Mouse (Mus musculus) heart, embryonic 11.5 days (tissue): ENCODE results near the gene Cpeb3. TPM values are rescaled to one million over a fixed set of nuclear protein-coding genes. Genes with fewer than 3 reads are reported as not detected.

ENCODE experiments used
- ATAC-seq: fragments of 200-750 bp; cut with Nextera tagmentation; replicated peaks from 2 replicates; pipeline ENCODE4 v1.8.0; 2017; ENCODE audit warnings: moderate library complexity; ENCODE audit not compliant: insufficient number of reproducible peaks, low FRiP score, low TSS enrichment
- H3K27ac ChIP-seq: fragments of 300-500 bp; sonication (generic); 2 replicates; pipeline ENCODE4 v1.5.1; 2014; ENCODE audit warnings: mild to moderate bottlenecking, low read depth, low read length
- H3K27me3 ChIP-seq: fragments of 300-500 bp; sonication (generic); 2 replicates; pipeline ENCODE4 v1.6.1; 2014; ENCODE audit warnings: mild to moderate bottlenecking, low read length, mixed read lengths; ENCODE audit not compliant: control insufficient read depth, insufficient read depth
- H3K36me3 ChIP-seq: fragments of 300-500 bp; sonication (generic); 2 replicates; pipeline ENCODE4 v1.6.1; 2014; ENCODE audit warnings: mild to moderate bottlenecking, low read length, moderate library complexity, mixed read lengths; ENCODE audit not compliant: control insufficient read depth, insufficient read depth
- H3K4me1 ChIP-seq: fragments of 300-500 bp; sonication (generic); 2 replicates; pipeline ENCODE4 v1.6.1; 2014; ENCODE audit warnings: low read length; ENCODE audit not compliant: control insufficient read depth, insufficient read depth
- H3K4me2 ChIP-seq: fragments of 300-500 bp; sonication (generic); 2 replicates; pipeline ENCODE4 v1.6.1; 2014; ENCODE audit warnings: mild to moderate bottlenecking, moderate library complexity
- H3K4me3 ChIP-seq: fragments of 300-500 bp; sonication (generic); 2 replicates; pipeline ENCODE4 v1.5.1; 2014; ENCODE audit warnings: low read depth, low read length
- H3K9ac ChIP-seq: fragments of 300-500 bp; sonication (generic); 2 replicates; pipeline ENCODE4 v1.6.1; 2014; ENCODE audit warnings: mild to moderate bottlenecking, low read depth, low read length, moderate library complexity
- H3K9me3 ChIP-seq: fragments of 300-500 bp; sonication (generic); replicated peaks from 2 replicates; pipeline ENCODE4 v1.6.1; 2016; ENCODE audit warnings: low read length; ENCODE audit not compliant: control insufficient read depth
- WGBS: fragments of 180-500 bp; shearing (Covaris S2); extraction: QIAGEN DNeasy Blood & Tissue Kit; methylation state at CpG from one replicate; pipeline ENCODE4 v1.1.7; 2014; ENCODE audit not compliant: insufficient replicate concordance; 5-methylcytosine and 5-hydroxymethylcytosine counted together
- polyA plus RNA-seq: library from polyadenylated mRNA; unstranded; fragments of >200 nt; fragmentation: Nextera tagmentation; extraction: Ambion mirVana; gene quantifications from 2 replicates; pipeline ENCODE4 v1.2.1, GENCODE M21; 2014

Cpeb3 gene
- polyA plus RNA-seq, 1 experiment from 2014 or later = 4.4 TPM

DNA sequence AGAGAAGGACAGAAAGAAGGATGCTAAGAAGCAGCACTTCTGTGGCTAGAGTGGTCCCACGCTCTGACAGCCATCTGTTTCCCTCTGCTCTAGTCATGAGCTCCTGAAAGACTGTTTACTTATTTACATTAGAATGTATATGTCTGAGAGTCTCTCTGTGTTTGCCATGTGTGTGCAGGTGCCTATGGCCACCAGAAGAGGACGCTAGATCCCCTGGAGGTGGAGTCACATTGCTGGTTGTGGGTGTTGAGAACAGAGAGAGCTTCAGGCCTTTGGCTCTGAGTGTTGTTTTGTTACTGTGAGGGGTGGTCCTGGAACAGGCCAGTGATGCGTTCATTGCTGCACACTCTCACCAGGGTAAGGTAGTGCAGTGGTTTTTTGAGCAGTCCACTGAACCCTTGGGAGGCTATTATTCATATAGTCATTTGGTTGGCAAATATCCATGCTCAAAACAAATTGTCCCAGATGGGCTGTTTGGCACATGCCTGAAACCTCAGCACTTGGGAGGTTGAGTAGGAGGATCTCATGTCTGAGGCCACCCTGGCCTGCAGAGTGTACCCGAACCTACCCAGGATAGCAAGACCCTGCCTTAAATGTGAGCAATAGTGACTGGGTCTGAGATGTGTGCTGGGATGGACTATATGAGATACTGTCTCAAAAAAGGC, 112.6 kb downstream of the Cpeb3 start:
- WGBS = 83% methylated on average over 4 of the region's 4 CpGs
- no peak overlapping the region for H3K4me2 ChIP-seq
- ATAC-seq = no peak

DNA sequence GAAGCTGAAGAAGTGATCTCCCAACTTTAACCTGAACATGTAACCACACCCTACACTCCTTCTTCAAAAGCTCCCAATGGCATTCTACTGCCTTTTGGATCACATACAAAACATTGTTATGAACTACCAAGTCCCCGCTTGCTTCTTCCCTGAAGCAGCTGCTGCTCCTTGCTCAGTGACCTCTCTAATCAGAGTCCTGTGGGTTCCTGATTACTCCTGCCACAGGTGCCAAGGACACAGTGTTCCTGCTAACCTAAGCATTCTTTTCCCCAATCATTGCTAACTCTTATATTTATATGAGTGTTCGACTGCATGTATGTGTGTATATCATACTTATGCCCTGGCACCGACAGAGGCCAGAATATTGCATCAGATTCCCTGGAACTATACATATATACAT, 115.2 kb downstream of the Cpeb3 start:
- no peaks in the 10 kb centered on the region for H3K9me3 ChIP-seq

More for the DNA sequence above, 112.6 kb downstream of the Cpeb3 start:
- Histone ChIP-seq H3K36me3 (no peaks in the 10 kb centered on the region), H3K27me3 (no peaks in the 10 kb centered on the region), H3K27ac (no peak overlapping the region), H3K9ac (no peak overlapping the region), H3K4me3 (no peak overlapping the region), H3K9me3 (no peaks in the 10 kb centered on the region), H3K4me1 (no peaks in the 10 kb centered on the region)

DNA sequence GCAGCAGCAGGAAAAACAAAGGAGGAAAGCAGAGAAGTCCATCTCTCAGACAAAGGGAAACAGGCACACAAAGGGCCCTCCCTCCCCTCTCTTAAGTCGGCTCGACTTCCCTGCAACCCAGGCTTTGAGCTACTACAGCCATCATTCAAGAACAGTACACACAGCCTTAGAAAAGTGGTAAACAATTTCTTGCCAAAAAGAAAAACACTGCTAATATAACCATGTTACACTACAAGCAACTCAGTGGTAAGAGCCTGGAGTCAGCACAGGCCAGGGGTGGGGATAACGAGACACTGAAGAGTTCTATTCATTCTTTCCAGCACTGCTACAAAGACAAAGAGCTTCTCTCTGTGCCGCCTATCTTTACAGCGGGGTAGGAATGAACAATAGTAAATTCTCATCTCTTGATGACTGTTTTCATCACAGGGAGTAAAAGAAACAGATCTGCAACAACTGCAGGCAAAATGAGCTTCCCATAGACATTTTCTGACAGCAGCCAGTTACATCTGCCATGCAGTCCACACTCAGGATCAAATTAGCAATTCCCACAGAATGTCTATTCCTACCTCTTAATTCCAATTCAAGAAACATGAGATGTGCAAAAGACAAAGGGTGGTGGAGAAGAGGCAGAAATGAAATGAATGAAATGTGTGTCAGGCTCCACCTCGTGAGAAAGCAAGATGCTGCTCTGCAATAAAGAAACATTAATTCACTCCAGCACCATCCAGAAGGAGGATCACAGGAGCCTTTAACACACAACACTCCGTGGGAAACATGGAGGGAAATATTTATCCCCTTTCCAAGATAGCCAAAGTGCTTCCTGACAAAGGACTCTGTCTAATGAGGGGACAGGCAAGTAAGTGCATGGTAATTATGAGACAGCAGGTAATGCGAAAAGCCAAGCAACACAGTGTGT, 118.0 kb downstream of the Cpeb3 start:
- no peak overlapping the region for H3K4me3 ChIP-seq
- H3K36me3 ChIP-seq = no peaks in the 10 kb centered on the region
- no peak overlapping the region for H3K27ac ChIP-seq
- no peak for ATAC-seq
- H3K4me1 ChIP-seq = 0 out of 2 replicates have a peak, but pooled peaks cover 2% of the 10 kb centered on the region
- no peak overlapping the region for H3K4me2 ChIP-seq
- H3K27me3 ChIP-seq = no peaks in the 10 kb centered on the region
- no peaks in the 10 kb centered on the region for H3K9me3 ChIP-seq
- WGBS = 47% methylated on average over 8 of the region's 8 CpGs
- no peak overlapping the region for H3K9ac ChIP-seq

More for the DNA sequence above, 115.2 kb downstream of the Cpeb3 start:
- Histone ChIP-seq H3K4me1 (0 out of 2 replicates have a peak, but pooled peaks cover 2% of the 10 kb centered on the region), H3K27me3 (no peaks in the 10 kb centered on the region), H3K9ac (no peak overlapping the region), H3K27ac (no peak overlapping the region), H3K4me2 (no peak overlapping the region), H3K36me3 (no peaks in the 10 kb centered on the region), H3K4me3 (no peak overlapping the region)
- 82% methylated on average over 3 of the region's 3 CpGs for WGBS
- ATAC-seq = no peak

DNA sequence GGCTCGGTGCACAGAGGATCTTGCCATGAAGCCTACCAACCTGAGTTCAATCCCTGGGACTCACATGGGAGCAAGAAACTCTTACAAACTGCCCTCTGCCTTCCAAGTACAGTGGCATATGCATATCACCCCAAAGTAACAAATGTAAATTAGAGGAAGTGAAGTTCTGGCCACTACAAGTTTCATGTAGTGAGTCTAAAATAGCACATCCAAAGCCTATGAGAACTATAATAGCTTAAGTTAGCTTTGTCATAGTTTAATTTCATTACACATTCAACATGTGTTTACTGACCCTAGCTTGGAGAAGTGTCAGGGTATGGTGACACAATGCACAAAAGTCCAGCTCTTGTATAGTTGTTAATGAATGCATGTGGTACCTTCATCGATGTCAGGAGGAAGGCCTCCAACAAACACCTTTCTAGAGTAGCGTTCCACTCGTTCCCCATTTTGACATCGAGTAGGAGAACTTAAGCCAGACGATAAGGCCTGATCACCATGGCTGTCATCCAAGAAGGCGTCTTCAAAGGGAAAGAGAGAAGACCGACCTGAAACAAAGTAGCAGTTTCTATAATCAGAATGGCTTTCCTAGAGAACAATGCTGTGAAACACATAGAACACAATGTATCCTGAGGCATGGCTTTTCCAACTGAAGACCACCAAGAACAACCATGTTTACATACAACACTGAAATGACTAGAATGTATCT, 120.2 kb downstream of the Cpeb3 start:
- H3K4me1 ChIP-seq = 0 out of 2 replicates have a peak, but pooled peaks cover 2% of the 10 kb centered on the region
- ATAC-seq = no peak
- WGBS = 75% methylated on average over 8 of the region's 8 CpGs

DNA sequence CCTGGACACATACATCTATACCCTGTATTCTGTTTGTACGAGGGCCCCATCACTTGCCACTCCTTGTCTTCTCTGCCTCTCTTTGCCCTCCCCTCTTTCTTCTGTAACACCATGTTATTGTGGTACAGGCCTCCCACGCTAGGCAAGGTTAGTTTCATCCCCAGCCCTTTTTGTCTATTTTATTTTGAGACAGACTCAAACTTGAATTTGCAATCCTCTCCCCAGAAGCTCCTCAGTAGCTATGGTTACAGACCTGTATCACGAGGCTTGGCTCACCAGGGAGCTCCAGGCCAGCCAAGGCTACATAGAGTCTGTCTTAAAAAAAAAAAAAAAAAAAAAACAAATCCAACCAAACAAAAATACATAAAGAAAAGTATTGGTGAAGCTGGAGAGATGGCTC, 123.9 kb downstream of the Cpeb3 start:
- H3K4me2 ChIP-seq = no peak overlapping the region
- no peak overlapping the region for H3K4me3 ChIP-seq
- H3K9me3 ChIP-seq = no peaks in the 10 kb centered on the region
- H3K9ac ChIP-seq = no peak overlapping the region
- no peak for ATAC-seq
- no peaks in the 10 kb centered on the region for H3K4me1 ChIP-seq
- no peaks in the 10 kb centered on the region for H3K27me3 ChIP-seq
- H3K36me3 ChIP-seq = no peaks in the 10 kb centered on the region
- 78% methylated on average over 3 of the region's 3 CpGs for WGBS
- H3K27ac ChIP-seq = no peak overlapping the region

More for the DNA sequence above, 120.2 kb downstream of the Cpeb3 start:
- Histone ChIP-seq H3K4me2 (no peak overlapping the region), H3K4me3 (no peak overlapping the region), H3K27me3 (no peaks in the 10 kb centered on the region), H3K9ac (no peak overlapping the region), H3K36me3 (no peaks in the 10 kb centered on the region), H3K9me3 (no peaks in the 10 kb centered on the region), H3K27ac (no peak overlapping the region)

DNA sequence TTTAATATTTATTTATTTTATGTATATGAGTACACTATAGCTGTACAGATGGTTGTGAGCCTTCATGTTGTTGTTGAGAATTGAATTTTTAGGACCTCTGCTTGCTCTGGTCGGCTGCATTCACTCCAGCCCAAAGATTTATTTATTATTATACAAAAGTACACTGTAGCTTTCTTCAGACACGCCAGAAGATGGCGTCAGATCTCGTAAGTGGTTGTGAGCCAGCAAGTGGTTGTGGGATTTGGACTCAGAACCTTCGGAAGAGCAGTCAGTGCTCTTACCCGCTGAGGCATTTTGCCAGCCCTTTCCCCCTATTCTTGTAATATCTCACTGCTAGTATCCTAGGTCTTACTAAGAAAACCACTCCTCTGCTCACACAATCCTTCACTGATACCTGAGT, 126.9 kb downstream of the Cpeb3 start:
- Histone ChIP-seq H3K9me3 (no peaks in the 10 kb centered on the region), H3K9ac (no peak overlapping the region), H3K4me2 (no peak overlapping the region), H3K4me3 (no peak overlapping the region), H3K4me1 (peaks cover 8% of the 10 kb centered on the region; the same call in 1 of the 2 replicates), H3K36me3 (no peaks in the 10 kb centered on the region), H3K27ac (no peak overlapping the region), H3K27me3 (no peaks in the 10 kb centered on the region)
- 52% methylated on average over 6 of the region's 6 CpGs for WGBS
- no peak for ATAC-seq

DNA sequence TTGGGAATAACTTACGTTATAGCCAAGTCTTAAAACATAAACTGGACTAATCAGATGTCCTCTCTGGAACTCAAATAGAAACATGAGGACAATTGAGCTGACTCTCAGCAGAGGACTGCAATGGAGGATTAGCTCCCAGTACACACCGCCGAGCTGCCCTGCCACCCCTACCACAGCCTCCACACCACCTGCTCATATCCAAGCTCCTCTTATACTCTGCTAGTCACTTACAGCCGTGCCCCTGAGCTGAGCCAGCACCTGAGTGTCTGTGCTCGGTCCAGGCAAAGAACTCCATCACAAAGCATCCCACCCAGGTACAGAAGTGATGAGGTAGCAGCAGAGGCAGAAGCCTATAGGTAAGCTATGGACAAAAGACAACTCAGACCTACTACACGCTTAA, 129.2 kb downstream of the Cpeb3 start:
- no peak overlapping the region for H3K4me3 ChIP-seq
- H3K4me2 ChIP-seq = no peak overlapping the region
- 78% methylated on average over 6 of the region's 6 CpGs for WGBS
- peaks cover 14% of the 10 kb centered on the region for H3K4me1 ChIP-seq
- ATAC-seq = no peak
- H3K9me3 ChIP-seq = no peaks in the 10 kb centered on the region
- H3K27ac ChIP-seq = no peak overlapping the region
- H3K9ac ChIP-seq = no peak overlapping the region
- no peaks in the 10 kb centered on the region for H3K36me3 ChIP-seq
- H3K27me3 ChIP-seq = no peaks in the 10 kb centered on the region

DNA sequence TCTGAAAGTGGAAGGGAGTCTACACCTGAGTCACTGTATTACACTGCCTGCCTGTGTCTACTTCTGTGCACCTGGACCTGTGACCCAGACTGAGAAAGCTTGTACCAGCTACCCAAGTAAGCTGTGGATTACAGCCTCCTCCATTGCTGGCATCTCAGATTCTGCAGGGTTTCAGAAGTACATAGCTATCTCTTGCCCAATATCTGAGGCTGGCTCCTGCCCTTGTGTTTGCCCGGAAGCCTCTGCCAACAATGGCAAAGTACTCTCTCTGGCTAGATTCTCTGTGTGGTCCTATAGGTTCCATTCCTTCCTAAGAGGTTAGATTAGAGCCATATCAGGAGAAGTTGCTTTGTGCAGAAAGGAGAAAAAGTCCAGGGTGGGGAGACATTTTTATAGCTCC, 129.8 kb downstream of the Cpeb3 start:
- no peaks in the 10 kb centered on the region for H3K9me3 ChIP-seq
- H3K4me3 ChIP-seq = no peak overlapping the region
- H3K9ac ChIP-seq = no peak overlapping the region
- no peak overlapping the region for H3K27ac ChIP-seq
- ATAC-seq = no peak
- H3K4me1 ChIP-seq = peaks cover 18% of the 10 kb centered on the region
- H3K27me3 ChIP-seq = no peaks in the 10 kb centered on the region
- no peak overlapping the region for H3K4me2 ChIP-seq
- WGBS = 75% methylated on average over 1 of the region's 1 CpGs
- no peaks in the 10 kb centered on the region for H3K36me3 ChIP-seq
